Mouse (Mus musculus): ENCODE measurements at regions not wholly inside any gene's neighbourhood (a gene's known extent, or its start where the extent isn't known, plus 50 kb on each side); places are given as distances from the start of the nearest gene placed in this dataset.

- TF ChIP-seq MYOD1 (IDR thresholded peaks at IDR 0.05; ENCODE audit: control insufficient read depth, insufficient read length, low read depth) (no peak), MYOG (IDR thresholded peaks at IDR 0.05; ENCODE audit: control insufficient read depth, extremely low read depth, insufficient read length) (no peak), CEBPB (IDR thresholded peaks at IDR 0.05; ENCODE audit: low read depth) (no peak), MAX (IDR thresholded peaks at IDR 0.05) (no peak), USF1 (IDR thresholded peaks at IDR 0.05; ENCODE audit: low read depth) (no peak), FOSL1 (IDR thresholded peaks at IDR 0.05; ENCODE audit: insufficient read depth, low read length, poor library complexity, severe bottlenecking) (no peak), CTCF (IDR thresholded peaks at IDR 0.05; ENCODE audit: control insufficient read depth, insufficient read depth, insufficient read length) (no peak)
Observed at GRCm38 (mm10) chr10:93393902-93394301, 59.3 kb upstream of the Lta4h start.

GRCm38 (mm10) chr10:93397711-93398110 is 55.5 kb upstream of the Lta4h start:
- no peak overlapping the region for H3ac ChIP-seq (ENCODE audit: control insufficient read depth, insufficient read length, low read depth)
- no peaks in the 10 kb centered on the region for H3K79me2 ChIP-seq (ENCODE audit: control insufficient read depth, insufficient read depth)

More at GRCm38 (mm10) chr10:93393902-93394301, 59.3 kb upstream of the Lta4h start:
- Histone ChIP-seq H3K36me3 (ENCODE audit: control insufficient read depth, insufficient read depth) (no peaks in the 10 kb centered on the region), H3K4me3 (ENCODE audit: insufficient read depth, poor library complexity, severe bottlenecking) (no peak overlapping the region), H3K79me3 (ENCODE audit: low read depth) (no peaks in the 10 kb centered on the region), H3K79me2 (ENCODE audit: control insufficient read depth, insufficient read depth) (no peaks in the 10 kb centered on the region), H3K27me3 (ENCODE audit: control insufficient read depth, insufficient read depth, insufficient read length) (no peaks in the 10 kb centered on the region), H3ac (ENCODE audit: control insufficient read depth, insufficient read length, low read depth) (no peak overlapping the region)

GRCm38 (mm10) chr10:93398531-93399320 is 54.5 kb upstream of the Lta4h start:
- H3K36me3 ChIP-seq (ENCODE audit: control insufficient read depth, insufficient read depth): no peaks in the 10 kb centered on the region
- TF ChIP-seq CEBPB (IDR thresholded peaks at IDR 0.05; ENCODE audit: low read depth): no peak
- no peak for TF ChIP-seq MAX (IDR thresholded peaks at IDR 0.05)
- TF ChIP-seq FOSL1 (IDR thresholded peaks at IDR 0.05; ENCODE audit: insufficient read depth, low read length, poor library complexity, severe bottlenecking): no peak
- TF ChIP-seq USF1 (IDR thresholded peaks at IDR 0.05; ENCODE audit: low read depth): no peak
- TF ChIP-seq CTCF (IDR thresholded peaks at IDR 0.05; ENCODE audit: control insufficient read depth, insufficient read depth, insufficient read length): no peak
- no peak for TF ChIP-seq MYOG (IDR thresholded peaks at IDR 0.05; ENCODE audit: control insufficient read depth, extremely low read depth, insufficient read length)
- H3K79me2 ChIP-seq (ENCODE audit: control insufficient read depth, insufficient read depth): no peaks in the 10 kb centered on the region
- no peaks in the 10 kb centered on the region for H3K27me3 ChIP-seq (ENCODE audit: control insufficient read depth, insufficient read depth, insufficient read length)
- no peaks in the 10 kb centered on the region for H3K79me3 ChIP-seq (ENCODE audit: low read depth)
- no peak overlapping the region for H3ac ChIP-seq (ENCODE audit: control insufficient read depth, insufficient read length, low read depth)
- no peak overlapping the region for H3K4me3 ChIP-seq (ENCODE audit: insufficient read depth, poor library complexity, severe bottlenecking)

More at GRCm38 (mm10) chr10:93397711-93398110, 55.5 kb upstream of the Lta4h start:
- Histone ChIP-seq H3K36me3 (ENCODE audit: control insufficient read depth, insufficient read depth) (no peaks in the 10 kb centered on the region), H3K27me3 (ENCODE audit: control insufficient read depth, insufficient read depth, insufficient read length) (no peaks in the 10 kb centered on the region), H3K79me3 (ENCODE audit: low read depth) (no peaks in the 10 kb centered on the region), H3K4me3 (ENCODE audit: insufficient read depth, poor library complexity, severe bottlenecking) (no peak overlapping the region)
- TF ChIP-seq CEBPB (IDR thresholded peaks at IDR 0.05; ENCODE audit: low read depth) (no peak), USF1 (IDR thresholded peaks at IDR 0.05; ENCODE audit: low read depth) (no peak), CTCF (IDR thresholded peaks at IDR 0.05; ENCODE audit: control insufficient read depth, insufficient read depth, insufficient read length) (no peak), MAX (IDR thresholded peaks at IDR 0.05) (no peak), MYOD1 (IDR thresholded peaks at IDR 0.05; ENCODE audit: control insufficient read depth, insufficient read length, low read depth) (no peak), FOSL1 (IDR thresholded peaks at IDR 0.05; ENCODE audit: insufficient read depth, low read length, poor library complexity, severe bottlenecking) (no peak), MYOG (IDR thresholded peaks at IDR 0.05; ENCODE audit: control insufficient read depth, extremely low read depth, insufficient read length) (no peak)

- no peak for TF ChIP-seq CTCF (IDR thresholded peaks at IDR 0.05; ENCODE audit: control insufficient read depth, insufficient read depth, insufficient read length)
- TF ChIP-seq CEBPB (IDR thresholded peaks at IDR 0.05; ENCODE audit: low read depth): peak; percentile 69
- TF ChIP-seq MYOD1 (IDR thresholded peaks at IDR 0.05; ENCODE audit: control insufficient read depth, insufficient read length, low read depth): no peak
- no peak for TF ChIP-seq USF1 (IDR thresholded peaks at IDR 0.05; ENCODE audit: low read depth)
- H3K27me3 ChIP-seq (ENCODE audit: control insufficient read depth, insufficient read depth, insufficient read length): no peaks in the 10 kb centered on the region
Observed at GRCm38 (mm10) chr10:93402689-93403509, 50.3 kb upstream of the Lta4h start.

More at GRCm38 (mm10) chr10:93402689-93403509, 50.3 kb upstream of the Lta4h start:
- Histone ChIP-seq H3ac (ENCODE audit: control insufficient read depth, insufficient read length, low read depth) (no peak overlapping the region), H3K79me3 (ENCODE audit: low read depth) (no peaks in the 10 kb centered on the region), H3K4me3 (ENCODE audit: insufficient read depth, poor library complexity, severe bottlenecking) (no peak overlapping the region), H3K36me3 (ENCODE audit: control insufficient read depth, insufficient read depth) (no peaks in the 10 kb centered on the region), H3K79me2 (ENCODE audit: control insufficient read depth, insufficient read depth) (no peaks in the 10 kb centered on the region)

Data from C2C12 (cell line).